Mouse (Mus musculus) left cerebral cortex, adult 9 months (tissue): ENCODE data around the gene Hoxd3.

ENCODE experiments used
- DNase-seq, 2 experiments: peaks; one replicate each; pipeline ENCODE4 v3.0.0; 2022; ENCODE audit warnings: low spot score in 2 of 2

Hoxd3 gene

GRCm38 (mm10) chr2:74679596-74679971, 32.1 kb upstream of the Hoxd3 start:
- DNase-seq = no peak

GRCm38 (mm10) chr2:74679980-74680379, 31.7 kb upstream of the Hoxd3 start:
- no peak for DNase-seq

DNA sequence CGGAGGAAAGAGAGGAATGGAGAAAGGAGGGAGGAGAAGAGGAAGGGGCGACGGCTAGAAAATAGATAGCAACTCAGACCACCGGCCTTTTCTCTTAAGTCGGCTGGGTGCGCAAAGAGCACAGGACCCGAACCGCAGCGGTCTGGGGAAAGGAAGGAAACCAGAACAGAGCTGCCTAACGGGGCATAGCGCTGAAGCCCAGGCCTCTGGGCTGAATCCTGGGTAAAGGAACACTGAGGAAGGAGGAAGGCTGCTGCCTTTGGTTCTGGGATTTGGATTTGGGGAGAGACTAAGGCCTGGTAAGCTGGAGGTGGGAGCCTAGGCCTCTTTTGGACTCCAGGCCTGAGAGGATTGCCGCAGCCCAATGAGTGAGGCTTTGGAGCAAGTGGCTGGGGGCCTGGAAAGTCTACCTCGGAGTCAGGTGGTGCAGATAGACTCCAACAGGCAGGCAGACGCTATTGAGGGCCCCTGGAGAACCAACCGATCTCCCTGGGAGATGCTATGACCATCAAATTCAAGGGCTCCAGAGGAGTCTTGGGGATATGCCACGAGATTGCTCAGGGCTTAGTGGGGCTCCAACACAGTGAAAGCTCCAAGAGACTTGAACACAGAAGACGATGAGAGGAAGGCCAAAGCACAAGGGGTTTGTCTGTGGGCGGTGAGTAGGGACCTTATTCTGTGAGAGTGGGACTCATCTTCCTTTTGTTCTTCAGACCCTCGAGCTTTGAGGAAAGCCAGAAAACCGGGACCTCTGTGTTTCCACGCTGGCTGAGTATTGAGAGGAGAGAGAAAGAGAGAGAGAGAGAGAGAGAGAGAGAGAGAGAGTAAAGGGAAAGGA, 30.9 kb upstream of the Hoxd3 start:
- DNase-seq = no peak

GRCm38 (mm10) chr2:74681594-74682531, 29.9 kb upstream of the Hoxd3 start:
- DNase-seq = no peak

DNA sequence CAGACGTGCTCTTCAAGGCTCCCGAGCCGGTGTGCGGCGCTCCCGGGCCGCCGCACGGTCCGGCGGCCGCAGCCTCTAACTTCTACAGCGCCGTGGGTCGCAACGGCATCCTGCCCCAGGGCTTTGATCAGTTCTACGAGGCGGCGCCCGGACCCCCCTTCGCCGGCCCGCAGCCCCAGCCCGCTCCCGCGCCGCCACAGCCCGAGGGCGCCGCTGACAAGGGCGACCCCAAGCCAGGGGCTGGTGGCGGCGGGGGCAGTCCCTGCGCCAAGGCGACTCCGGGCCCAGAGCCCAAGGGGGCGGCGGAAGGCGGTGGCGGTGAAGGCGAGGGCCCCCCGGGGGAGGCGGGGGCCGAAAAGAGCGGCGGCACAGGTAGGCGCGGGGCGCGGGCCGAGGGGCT, 28.9 kb upstream of the Hoxd3 start:
- no peak for DNase-seq

DNA sequence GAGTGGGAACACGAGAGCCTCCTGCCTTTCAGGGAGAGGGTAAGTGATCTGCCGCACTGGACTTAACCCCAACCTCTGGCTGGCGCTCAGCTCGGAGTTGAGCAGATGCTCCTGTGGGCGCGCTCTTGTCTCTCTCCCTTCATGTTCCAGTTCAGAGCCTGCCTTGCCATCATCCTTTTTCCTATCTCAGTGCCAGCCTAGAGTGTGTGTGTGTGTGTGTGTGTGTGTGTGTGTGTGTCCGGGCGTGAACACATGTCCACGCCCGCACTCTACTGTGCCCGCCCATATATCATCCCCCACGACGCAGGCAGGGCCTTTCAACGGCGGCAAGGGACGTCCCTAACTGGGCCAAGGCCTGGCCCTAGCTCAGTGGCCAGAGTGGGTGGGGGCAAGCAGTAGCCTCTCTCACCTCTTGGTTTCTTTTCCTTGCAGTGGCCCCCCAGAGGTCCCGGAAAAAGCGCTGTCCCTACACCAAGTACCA, 28.2 kb upstream of the Hoxd3 start:
- DNase-seq = no peak

GRCm38 (mm10) chr2:74684106-74684505, 27.6 kb upstream of the Hoxd3 start:
- no peak for DNase-seq

DNA sequence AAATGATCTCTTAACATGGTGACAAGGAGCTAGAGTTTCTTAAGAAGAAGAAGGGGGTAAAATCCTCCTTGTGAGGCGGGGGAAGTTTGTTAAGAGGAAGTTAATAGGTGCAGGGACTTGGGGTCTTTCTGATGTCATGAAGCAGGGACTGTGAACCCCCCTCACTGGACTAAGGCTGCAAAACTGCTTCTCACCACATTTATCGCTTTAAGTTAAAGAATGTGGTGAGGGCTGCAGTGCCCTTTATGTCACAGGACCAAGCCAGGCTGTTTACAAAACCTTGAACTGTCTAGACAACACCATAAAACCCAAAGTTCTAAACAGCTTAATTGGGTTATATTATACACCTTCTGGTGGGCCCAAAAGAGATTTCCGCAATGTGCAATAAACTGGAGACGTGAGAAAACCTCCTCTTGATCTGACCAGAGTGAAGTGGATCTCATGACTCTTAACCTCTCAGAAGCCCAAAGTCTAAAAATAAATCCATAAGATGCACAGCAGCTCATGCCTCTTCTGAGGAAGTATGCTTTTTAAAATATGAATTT, 26.6 kb upstream of the Hoxd3 start:
- no peak for DNase-seq

GRCm38 (mm10) chr2:74686301-74686987, 25.3 kb upstream of the Hoxd3 start:
- peak in 1 of 2 experiments; percentile 58 for DNase-seq

GRCm38 (mm10) chr2:74686988-74687697, 24.6 kb upstream of the Hoxd3 start:
- DNase-seq = no peak

GRCm38 (mm10) chr2:74687698-74688555, 23.8 kb upstream of the Hoxd3 start:
- DNase-seq = no peak

DNA sequence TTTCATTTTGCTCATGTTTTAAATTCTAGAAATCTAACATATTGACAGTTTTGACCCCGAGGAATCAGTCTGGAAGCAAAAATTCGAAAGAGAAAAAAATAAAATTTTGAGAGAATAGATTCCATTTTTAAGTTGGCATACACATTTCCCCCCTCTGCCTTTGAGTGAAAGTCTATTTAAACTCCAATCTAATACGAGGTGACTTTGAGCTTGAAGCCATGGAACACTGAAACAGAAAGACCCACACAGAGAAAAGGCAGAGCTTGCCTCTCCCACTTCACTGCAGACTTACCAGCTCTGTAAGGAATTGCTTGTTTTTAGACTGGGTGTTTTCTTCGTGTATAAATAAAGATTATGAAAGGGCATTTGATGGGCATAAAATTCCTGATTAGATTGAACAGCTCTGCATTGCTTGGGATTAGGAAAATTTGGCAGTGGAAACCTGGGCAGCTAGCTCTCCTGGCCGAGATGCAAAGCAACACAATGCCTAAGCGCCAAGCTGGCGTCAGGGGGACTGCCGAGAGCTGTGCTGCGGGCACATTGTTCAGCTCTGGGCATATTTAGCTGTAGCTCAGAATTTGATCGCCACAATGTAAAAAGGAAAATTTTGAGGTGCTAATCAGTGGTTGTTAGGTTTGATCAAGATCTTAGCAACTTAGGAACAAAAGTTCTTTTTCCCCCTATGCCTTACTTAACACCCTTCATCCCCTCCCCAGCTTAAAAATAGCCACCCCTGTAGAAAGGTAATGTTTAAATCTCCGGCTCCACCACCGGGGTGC, 22.7 kb upstream of the Hoxd3 start:
- DNase-seq = no peak

GRCm38 (mm10) chr2:74689574-74690337, 22.0 kb upstream of the Hoxd3 start:
- no peak for DNase-seq

GRCm38 (mm10) chr2:74690338-74690716, 21.4 kb upstream of the Hoxd3 start:
- no peak for DNase-seq

- DNase-seq = no peak
Measured at GRCm38 (mm10) chr2:74691022-74691951, 20.4 kb upstream of the Hoxd3 start, which contains the start of gene Hoxd10. TSS of gene Hoxd10 (plus strand) at chr2:74691924.

- no peak for DNase-seq
Measured at GRCm38 (mm10) chr2:74691995-74692807, 19.5 kb upstream of the Hoxd3 start.
